Mouse (Mus musculus): ENCODE data around the gene Cacng7. TPM values are rescaled to one million over a fixed set of nuclear protein-coding genes. Genes with fewer than 3 reads are reported as not detected.

Cacng7 gene
- polyA plus RNA-seq, 1 experiment from 2014 or later: 2.9 TPM

DNA sequence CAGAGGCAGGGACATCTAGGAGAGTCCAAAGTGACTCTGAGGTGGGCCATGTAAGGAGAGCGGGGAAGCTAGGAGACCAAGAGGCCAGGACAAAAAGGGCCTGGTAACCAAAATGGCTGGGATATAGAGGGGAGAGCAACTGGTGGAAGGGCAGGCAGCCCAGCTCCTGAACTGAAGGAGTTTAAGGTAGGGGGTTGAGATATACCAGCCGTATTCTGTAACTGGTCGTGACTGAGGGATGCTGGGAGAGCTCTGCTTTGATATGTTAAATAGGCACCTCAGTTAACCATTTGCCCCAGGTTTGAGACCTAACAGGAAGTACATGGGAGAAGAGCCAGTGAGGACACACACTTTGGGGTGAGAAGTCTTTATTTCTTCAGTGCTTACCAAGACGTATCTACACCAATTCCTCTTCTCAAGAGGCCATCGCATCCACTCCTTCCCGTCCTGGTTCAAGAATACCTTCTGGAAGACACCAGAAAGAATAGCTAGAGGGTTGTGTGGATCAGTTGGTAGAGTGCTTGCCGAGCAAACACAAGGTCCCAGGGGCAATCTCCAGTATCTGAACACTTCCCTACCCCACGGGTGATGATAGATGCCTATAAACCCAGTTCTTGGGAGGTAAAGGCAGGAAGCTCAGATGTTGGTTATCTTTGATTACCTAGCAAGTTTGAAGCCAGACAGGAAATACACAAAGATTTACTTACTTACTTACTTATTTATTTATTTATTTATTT is 31.7 kb upstream of the Cacng7 start:
- Histone ChIP-seq H3K4me1 (ENCODE audit: control insufficient read depth, insufficient read depth, low read length) (peaks cover 2% of the 10 kb centered on the region), H3K27me3 (ENCODE audit: control insufficient read depth, insufficient read depth, low read length) (peaks cover 19% of the 10 kb centered on the region), H3K9me3 (replicated peaks; ENCODE audit: control insufficient read depth, low read length) (no peaks in the 10 kb centered on the region), H3K27ac (replicated peaks; ENCODE audit: low read depth, low read length) (no peak overlapping the region), H3K9ac (replicated peaks; ENCODE audit: low read length) (no peak overlapping the region), H3K36me3 (replicated peaks; ENCODE audit: control insufficient read depth, insufficient read depth, low read depth, low read length) (0 out of 2 replicates have a peak, but pooled peaks cover 3% of the 10 kb centered on the region), H3K4me3 (ENCODE audit: low read depth, low read length) (no peak overlapping the region), H3K4me2 (ENCODE audit: low read depth, low read length) (no peak overlapping the region)
- DNase-seq (ENCODE audit: low spot score) (no peak), ATAC-seq (replicated peaks; ENCODE audit: insufficient number of reproducible peaks, low FRiP score, low TSS enrichment, low read depth) (no peak)
- WGBS: 69% methylated on average over 8 of the region's 8 CpGs

DNA sequence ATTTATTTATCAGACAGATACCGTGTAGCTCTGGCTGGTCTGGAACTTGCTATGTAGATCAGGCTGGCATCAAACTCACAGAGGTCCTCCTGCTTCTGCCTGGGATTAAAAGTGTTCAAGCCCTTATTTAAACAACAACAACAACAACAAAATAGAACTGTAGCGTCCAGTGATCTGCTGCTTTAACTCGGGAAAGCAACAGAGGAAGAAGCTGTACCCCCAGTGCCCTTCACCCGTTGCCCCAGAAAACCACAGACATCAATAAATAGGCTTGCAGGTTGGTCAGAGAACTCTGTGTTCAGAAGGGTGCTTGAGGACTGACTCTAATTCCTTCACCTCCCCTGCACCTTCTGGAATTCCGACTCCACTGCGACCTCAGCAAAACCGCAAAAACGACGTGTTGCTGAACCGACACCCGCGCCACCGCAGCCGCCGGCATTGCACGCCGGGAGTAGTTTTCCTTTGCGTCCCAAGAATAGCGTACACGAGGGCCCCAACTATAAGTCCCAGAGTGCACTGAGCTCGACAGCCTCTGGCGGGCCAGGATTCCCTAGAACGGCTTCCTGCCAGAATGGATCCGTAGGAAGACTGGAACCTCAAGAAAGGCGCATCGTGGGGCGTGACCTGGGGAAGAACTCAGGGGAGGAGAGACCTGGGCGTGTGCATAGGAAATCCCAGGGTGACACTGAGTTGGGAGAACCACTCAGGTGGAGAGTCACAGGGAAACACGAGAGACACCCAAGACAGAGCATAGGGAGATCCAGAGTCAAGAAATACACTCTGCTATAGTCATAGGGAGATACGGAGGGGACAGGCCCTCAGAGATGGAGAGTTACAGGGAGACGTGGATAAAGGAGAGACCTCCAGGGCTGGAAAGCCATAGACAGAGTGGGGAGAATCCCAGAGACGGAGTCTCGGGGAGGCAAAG is 30.9 kb upstream of the Cacng7 start:
- H3K4me3 ChIP-seq (ENCODE audit: low read depth, low read length): 0 out of 2 replicates have a peak overlapping the region, but pooled peaks have one; percentile 2
- peaks cover 19% of the 10 kb centered on the region for H3K27me3 ChIP-seq (ENCODE audit: control insufficient read depth, insufficient read depth, low read length)

DNA sequence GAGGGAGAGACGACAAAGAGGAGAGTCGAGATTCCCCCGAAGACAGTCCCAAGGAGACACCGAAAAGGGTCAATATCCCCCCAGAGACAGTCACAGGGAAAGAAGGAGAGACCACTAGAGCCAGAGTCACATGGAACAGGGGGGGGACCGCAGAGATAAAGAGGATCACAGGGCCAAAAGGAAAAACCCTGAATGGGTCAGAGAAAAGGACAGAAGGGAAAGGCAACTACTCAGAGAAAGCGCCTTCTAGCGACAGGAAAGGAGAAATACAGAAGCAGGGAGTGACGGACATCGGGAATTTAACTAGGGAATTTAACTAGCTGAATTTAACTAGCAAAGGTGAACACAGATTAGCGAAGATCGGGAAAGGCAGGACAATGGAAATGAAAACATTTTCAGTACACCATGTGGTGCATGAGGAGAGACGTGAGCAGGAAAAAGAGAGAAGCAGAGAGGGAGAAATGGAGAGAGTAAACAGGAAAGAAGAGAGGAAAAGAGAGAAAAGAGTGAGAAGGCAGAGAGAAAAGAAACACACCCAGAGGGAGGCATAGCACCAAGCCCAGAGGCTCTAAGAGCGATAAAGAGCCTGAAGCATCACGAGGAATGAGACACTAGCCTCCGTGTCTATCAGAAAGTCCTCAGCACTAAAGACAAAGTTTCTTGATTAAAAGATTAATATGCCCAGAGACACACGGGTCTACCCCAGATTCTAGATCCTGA is 30.0 kb upstream of the Cacng7 start:
- peak overlapping the region; percentile 58 for H3K4me2 ChIP-seq (ENCODE audit: low read depth, low read length)
- H3K4me1 ChIP-seq (ENCODE audit: control insufficient read depth, insufficient read depth, low read length): peaks cover 2% of the 10 kb centered on the region
- no peaks in the 10 kb centered on the region for H3K36me3 ChIP-seq (replicated peaks; ENCODE audit: control insufficient read depth, insufficient read depth, low read depth, low read length)
- 0 out of 2 replicates have a peak, but pooled peaks have one; percentile 20 for ATAC-seq (replicated peaks; ENCODE audit: insufficient number of reproducible peaks, low FRiP score, low TSS enrichment, low read depth)
- H3K27ac ChIP-seq (replicated peaks; ENCODE audit: low read depth, low read length): no peak overlapping the region
- H3K27me3 ChIP-seq (ENCODE audit: control insufficient read depth, insufficient read depth, low read length): peaks cover 19% of the 10 kb centered on the region
- H3K4me3 ChIP-seq (ENCODE audit: low read depth, low read length): peak overlapping the region; percentile 31
- H3K9me3 ChIP-seq (replicated peaks; ENCODE audit: control insufficient read depth, low read length): no peaks in the 10 kb centered on the region
- H3K9ac ChIP-seq (replicated peaks; ENCODE audit: low read length): no peak overlapping the region
- under 1% methylated on average over 16 of the region's 16 CpGs for WGBS
- peak; percentile 72 for DNase-seq (ENCODE audit: low spot score)

More for the DNA sequence above, 30.9 kb upstream of the Cacng7 start:
- 0 out of 2 replicates have a peak, but pooled peaks cover 3% of the 10 kb centered on the region for H3K36me3 ChIP-seq (replicated peaks; ENCODE audit: control insufficient read depth, insufficient read depth, low read depth, low read length)
- ATAC-seq (replicated peaks; ENCODE audit: insufficient number of reproducible peaks, low FRiP score, low TSS enrichment, low read depth) (peak; percentile 16; the same call in 1 of the 2 replicates), DNase-seq (ENCODE audit: low spot score) (peak; percentile 46)
- H3K4me1 ChIP-seq (ENCODE audit: control insufficient read depth, insufficient read depth, low read length): peaks cover 2% of the 10 kb centered on the region
- no peaks in the 10 kb centered on the region for H3K9me3 ChIP-seq (replicated peaks; ENCODE audit: control insufficient read depth, low read length)
- H3K27ac ChIP-seq (replicated peaks; ENCODE audit: low read depth, low read length): no peak overlapping the region
- no peak overlapping the region for H3K9ac ChIP-seq (replicated peaks; ENCODE audit: low read length)
- H3K4me2 ChIP-seq (ENCODE audit: low read depth, low read length): peak overlapping the region; percentile 5
- WGBS: 6% methylated on average over 33 of the region's 33 CpGs

GRCm38 (mm10) chr7:3303276-3303781 is 29.4 kb upstream of the Cacng7 start:
- Histone ChIP-seq H3K27ac (replicated peaks; ENCODE audit: low read depth, low read length) (no peak overlapping the region), H3K4me1 (ENCODE audit: control insufficient read depth, insufficient read depth, low read length) (peaks cover 2% of the 10 kb centered on the region), H3K9me3 (replicated peaks; ENCODE audit: control insufficient read depth, low read length) (no peaks in the 10 kb centered on the region), H3K4me2 (ENCODE audit: low read depth, low read length) (peak overlapping the region; percentile 58), H3K27me3 (ENCODE audit: control insufficient read depth, insufficient read depth, low read length) (peaks cover 19% of the 10 kb centered on the region), H3K9ac (replicated peaks; ENCODE audit: low read length) (0 out of 2 replicates have a peak overlapping the region, but pooled peaks have one; percentile 32), H3K36me3 (replicated peaks; ENCODE audit: control insufficient read depth, insufficient read depth, low read depth, low read length) (no peaks in the 10 kb centered on the region), H3K4me3 (ENCODE audit: low read depth, low read length) (peak overlapping the region; percentile 31)
- peak; percentile 63 for DNase-seq (ENCODE audit: low spot score)
- under 1% methylated on average over 22 of the region's 29 CpGs for WGBS
- ATAC-seq (replicated peaks; ENCODE audit: insufficient number of reproducible peaks, low FRiP score, low TSS enrichment, low read depth): 0 out of 2 replicates have a peak, but pooled peaks have one; percentile 42

- no peak for ATAC-seq (replicated peaks; ENCODE audit: insufficient number of reproducible peaks, low FRiP score, low TSS enrichment, low read depth)
- peaks cover 2% of the 10 kb centered on the region for H3K4me1 ChIP-seq (ENCODE audit: control insufficient read depth, insufficient read depth, low read length)
- peak overlapping the region; percentile 58 for H3K4me2 ChIP-seq (ENCODE audit: low read depth, low read length)
- 0 out of 2 replicates have a peak overlapping the region, but pooled peaks have one; percentile 32 for H3K9ac ChIP-seq (replicated peaks; ENCODE audit: low read length)
- H3K36me3 ChIP-seq (replicated peaks; ENCODE audit: control insufficient read depth, insufficient read depth, low read depth, low read length): no peaks in the 10 kb centered on the region
- peak overlapping the region; percentile 31 for H3K4me3 ChIP-seq (ENCODE audit: low read depth, low read length)
- 2% methylated on average over 12 of the region's 12 CpGs for WGBS
- H3K9me3 ChIP-seq (replicated peaks; ENCODE audit: control insufficient read depth, low read length): no peaks in the 10 kb centered on the region
- DNase-seq (ENCODE audit: low spot score): no peak
- peaks cover 19% of the 10 kb centered on the region for H3K27me3 ChIP-seq (ENCODE audit: control insufficient read depth, insufficient read depth, low read length)
- H3K27ac ChIP-seq (replicated peaks; ENCODE audit: low read depth, low read length): no peak overlapping the region
Measured at GRCm38 (mm10) chr7:3303789-3304188, 29.0 kb upstream of the Cacng7 start.

- Histone ChIP-seq H3K4me1 (ENCODE audit: control insufficient read depth, insufficient read depth, low read length) (peaks cover 2% of the 10 kb centered on the region), H3K27me3 (ENCODE audit: control insufficient read depth, insufficient read depth, low read length) (peaks cover 19% of the 10 kb centered on the region), H3K27ac (replicated peaks; ENCODE audit: low read depth, low read length) (no peak overlapping the region), H3K36me3 (replicated peaks; ENCODE audit: control insufficient read depth, insufficient read depth, low read depth, low read length) (no peaks in the 10 kb centered on the region), H3K9me3 (replicated peaks; ENCODE audit: control insufficient read depth, low read length) (no peaks in the 10 kb centered on the region), H3K4me2 (ENCODE audit: low read depth, low read length) (peak overlapping the region; percentile 58; the same call in 1 of the 2 replicates), H3K9ac (replicated peaks; ENCODE audit: low read length) (no peak overlapping the region), H3K4me3 (ENCODE audit: low read depth, low read length) (no peak overlapping the region; the same call in 1 of the 2 replicates)
- no peak for DNase-seq (ENCODE audit: low spot score)
- 4% methylated on average over 10 of the region's 10 CpGs for WGBS
- no peak for ATAC-seq (replicated peaks; ENCODE audit: insufficient number of reproducible peaks, low FRiP score, low TSS enrichment, low read depth)
Measured at GRCm38 (mm10) chr7:3304298-3304697, 28.5 kb upstream of the Cacng7 start.

- DNase-seq (ENCODE audit: low spot score) (no peak), ATAC-seq (replicated peaks; ENCODE audit: insufficient number of reproducible peaks, low FRiP score, low TSS enrichment, low read depth) (no peak)
- Histone ChIP-seq H3K27ac (replicated peaks; ENCODE audit: low read depth, low read length) (no peak overlapping the region), H3K27me3 (ENCODE audit: control insufficient read depth, insufficient read depth, low read length) (peaks cover 16% of the 10 kb centered on the region), H3K9ac (replicated peaks; ENCODE audit: low read length) (no peak overlapping the region), H3K4me1 (ENCODE audit: control insufficient read depth, insufficient read depth, low read length) (peaks cover 2% of the 10 kb centered on the region), H3K36me3 (replicated peaks; ENCODE audit: control insufficient read depth, insufficient read depth, low read depth, low read length) (no peaks in the 10 kb centered on the region), H3K4me2 (ENCODE audit: low read depth, low read length) (no peak overlapping the region), H3K4me3 (ENCODE audit: low read depth, low read length) (no peak overlapping the region), H3K9me3 (replicated peaks; ENCODE audit: control insufficient read depth, low read length) (no peaks in the 10 kb centered on the region)
- WGBS: 79% methylated on average over 3 of the region's 3 CpGs
Measured at GRCm38 (mm10) chr7:3306400-3306799, 26.4 kb upstream of the Cacng7 start.
